Mouse (Mus musculus) layer of hippocampus, adult 11-12 months (tissue): Measurements from ENCODE around the gene Gucy2e.

ENCODE experiments used
- DNase-seq: peaks from one replicate; pipeline ENCODE4 v3.0.0; 2022; ENCODE audit warnings: low spot score

Gene Gucy2e

GRCm38 (mm10) chr11:69236926-69237260 lies at the start of gene Gucy2e:
Gucy2e (minus strand) TSS chr11:69237036.
- DNase-seq: no peak

- no peak for DNase-seq
Observed at GRCm38 (mm10) chr11:69277267-69277666, 40.4 kb upstream of the Gucy2e start.

- no peak for DNase-seq
Observed at GRCm38 (mm10) chr11:69276081-69276480, 39.2 kb upstream of the Gucy2e start.

DNA sequence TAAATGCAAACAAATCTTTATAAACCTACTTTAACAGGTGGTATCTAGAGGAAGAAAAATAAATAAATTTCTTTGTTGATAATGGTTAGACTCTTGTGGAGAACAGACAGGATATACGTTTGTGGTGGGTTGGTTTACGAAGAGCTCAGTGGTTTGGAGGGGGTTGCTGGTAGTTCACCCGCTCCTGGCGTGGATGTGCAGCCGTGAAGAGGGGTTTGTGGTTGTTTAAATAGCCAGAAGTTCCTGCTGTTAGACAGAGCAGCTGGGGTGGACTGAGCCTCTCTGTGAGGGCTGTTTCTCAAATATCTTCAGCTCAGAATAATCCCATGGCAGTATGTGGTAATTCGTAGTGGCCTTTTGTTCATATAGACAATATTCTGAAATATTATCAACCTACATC lies 38.8 kb upstream of the Gucy2e start:
- no peak for DNase-seq

- peak; percentile 81 for DNase-seq
Observed at GRCm38 (mm10) chr11:69272122-69272740, 35.4 kb upstream of the Gucy2e start.

DNA sequence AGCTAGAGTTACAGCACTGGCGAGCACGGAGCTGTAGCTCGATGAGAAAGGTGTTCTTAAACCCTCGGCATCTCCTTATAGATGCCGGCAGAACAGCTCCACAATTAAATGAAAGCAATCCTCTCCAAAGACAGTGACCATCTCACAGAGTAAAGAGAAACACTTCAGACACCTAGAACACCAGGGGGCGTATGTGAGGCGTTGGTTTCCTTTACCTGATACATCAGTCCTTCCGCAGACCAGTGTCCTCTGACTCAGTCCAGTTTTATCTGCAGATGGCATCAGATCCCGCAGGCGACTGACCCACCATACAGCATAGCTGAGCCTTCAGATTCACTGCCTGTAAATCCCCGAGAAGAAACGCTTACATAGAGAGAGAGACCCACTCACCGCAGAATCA lies 32.7 kb upstream of the Gucy2e start:
- peak; percentile 75 for DNase-seq

DNA sequence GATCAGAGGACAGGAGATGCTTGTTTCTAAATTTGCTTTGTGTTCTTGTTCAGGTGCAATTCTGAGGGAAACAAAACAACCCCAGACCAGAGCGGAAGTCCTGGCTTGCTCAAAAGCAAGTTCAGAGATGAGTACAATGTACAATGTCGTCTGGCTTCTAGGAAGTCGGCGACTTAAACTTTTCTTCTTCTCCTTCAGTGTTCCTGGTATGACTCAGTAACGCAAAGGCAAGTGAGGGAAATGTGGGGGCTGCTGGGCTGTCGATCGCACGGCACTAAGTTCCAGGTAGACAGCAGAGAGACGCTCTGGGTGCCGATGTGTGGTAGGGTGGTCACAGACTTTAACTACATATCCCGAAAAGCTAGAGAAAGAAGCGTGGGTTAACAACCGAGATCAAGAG lies 31.3 kb upstream of the Gucy2e start:
- DNase-seq: no peak

DNA sequence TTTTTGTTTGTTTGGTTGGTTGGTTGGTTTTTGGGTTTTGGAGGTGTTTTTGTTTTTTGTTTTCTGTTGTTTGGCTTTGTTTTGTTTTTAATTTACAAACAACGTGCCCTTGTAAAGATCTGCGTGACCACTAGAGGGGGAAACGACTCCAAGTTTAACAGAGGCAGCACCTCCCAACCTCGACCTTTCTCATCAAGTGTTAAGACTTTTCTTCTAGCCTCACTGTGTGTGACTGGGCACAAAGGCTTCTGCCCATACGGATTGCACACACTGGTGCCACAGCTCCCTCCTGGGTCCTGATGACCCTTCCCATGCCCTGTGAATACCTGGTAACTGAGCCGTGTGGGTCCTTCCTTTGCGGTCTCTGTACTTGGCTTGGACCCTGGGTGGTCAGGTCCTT lies 30.5 kb upstream of the Gucy2e start:
- no peak for DNase-seq

DNA sequence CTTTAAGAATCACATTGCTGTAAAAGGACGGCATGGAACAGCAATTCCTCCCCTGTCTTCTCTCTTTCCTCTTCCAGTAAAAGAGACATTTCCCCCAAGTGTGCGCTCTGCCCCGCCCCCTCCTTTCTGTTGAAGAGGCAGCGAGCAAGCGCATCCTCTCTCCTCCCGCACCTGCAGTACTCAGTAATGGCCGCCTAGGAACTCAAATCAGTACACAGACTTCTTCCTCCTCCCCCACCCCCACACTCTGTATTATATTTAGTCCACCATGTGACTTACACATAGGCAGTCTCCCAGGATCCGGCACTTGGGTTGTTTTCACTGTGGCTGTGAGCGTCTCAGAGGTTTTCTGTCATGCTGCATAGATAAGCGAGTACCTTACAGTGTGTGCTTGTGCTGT lies 29.4 kb upstream of the Gucy2e start:
- DNase-seq: peak; percentile 77

DNA sequence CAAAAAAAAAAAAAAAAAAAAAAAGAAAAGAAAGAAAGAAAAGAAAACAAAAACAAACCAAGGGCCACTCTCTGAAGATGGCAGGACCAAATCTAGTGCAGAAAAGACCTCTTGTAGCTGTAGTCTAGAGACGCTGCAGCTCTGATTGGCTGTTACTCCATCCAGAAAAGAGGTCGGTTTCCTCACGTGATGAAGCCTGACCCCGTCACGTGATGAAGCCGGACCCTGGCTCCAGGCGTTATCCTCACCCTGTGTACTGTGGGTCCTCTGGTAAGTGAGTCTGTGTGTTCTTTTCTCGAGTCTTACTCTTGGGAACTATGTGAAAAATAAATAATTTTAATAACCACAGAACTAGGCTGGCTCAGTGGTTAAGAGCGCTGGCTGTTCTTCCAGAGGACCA lies 28.6 kb upstream of the Gucy2e start:
- no peak for DNase-seq

DNA sequence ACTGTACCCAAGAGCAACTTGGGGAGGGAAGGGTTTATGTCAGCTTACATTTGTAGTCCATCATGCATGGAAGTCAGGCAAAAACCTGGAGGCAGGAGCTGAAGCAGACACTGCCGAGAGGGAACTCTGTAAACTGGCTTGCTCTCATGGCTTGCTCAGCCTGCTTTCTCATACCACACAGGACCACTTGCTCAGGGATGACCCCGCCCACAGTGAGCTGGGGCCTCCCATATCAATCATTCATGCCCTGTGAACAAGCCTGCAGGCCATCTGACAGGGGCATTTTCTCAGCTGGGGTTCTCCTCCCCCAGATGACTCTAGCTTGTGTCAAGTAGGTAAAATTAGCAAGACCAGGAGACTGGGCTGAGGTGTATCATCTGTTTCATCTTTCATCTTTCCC lies 27.4 kb upstream of the Gucy2e start:
- no peak for DNase-seq

GRCm38 (mm10) chr11:69260111-69260510 lies 23.3 kb upstream of the Gucy2e start:
- no peak for DNase-seq

DNA sequence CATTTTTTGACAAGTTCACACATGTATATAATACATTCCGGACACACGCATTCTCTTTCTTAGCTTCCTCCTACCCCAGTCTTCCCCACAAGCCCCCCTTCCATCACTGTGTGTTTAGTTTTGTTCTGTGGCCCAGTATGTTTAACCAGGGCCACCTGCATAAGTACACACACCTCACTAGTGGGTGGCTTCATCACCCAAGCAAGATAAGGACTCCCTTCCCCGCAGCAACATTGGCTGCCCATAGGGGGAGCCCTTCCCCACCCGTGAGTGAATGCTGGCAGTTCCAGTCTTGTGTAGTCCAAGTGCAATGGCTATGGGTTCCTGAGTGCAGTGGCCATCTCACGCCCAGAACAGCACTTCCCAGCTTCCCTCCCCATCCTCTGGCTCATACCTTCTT lies 21.5 kb upstream of the Gucy2e start:
- DNase-seq: no peak

DNA sequence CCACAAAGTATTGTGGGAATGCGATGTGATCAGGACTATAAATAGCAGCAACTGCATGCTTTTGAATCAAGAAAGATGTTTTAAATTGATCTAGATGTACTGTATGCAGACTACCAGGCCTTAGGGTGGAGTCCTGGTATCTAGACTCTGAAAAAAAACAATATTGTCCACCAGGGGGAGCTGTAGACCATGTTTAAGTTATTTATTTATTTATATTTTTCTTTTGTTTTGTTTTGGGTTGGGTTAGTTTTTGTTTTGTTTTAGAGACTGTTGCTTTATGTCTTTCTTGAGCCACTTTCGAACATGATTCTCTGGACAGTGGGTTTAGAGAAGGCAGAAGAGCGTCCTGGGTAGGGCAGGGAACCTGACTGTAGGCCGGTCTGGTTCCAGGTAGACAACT lies 21.0 kb upstream of the Gucy2e start:
- peak; percentile 61 for DNase-seq

- no peak for DNase-seq
Observed at GRCm38 (mm10) chr11:69257072-69257471, 20.2 kb upstream of the Gucy2e start.

GRCm38 (mm10) chr11:69254808-69255207 lies 18.0 kb upstream of the Gucy2e start:
- DNase-seq: no peak

DNA sequence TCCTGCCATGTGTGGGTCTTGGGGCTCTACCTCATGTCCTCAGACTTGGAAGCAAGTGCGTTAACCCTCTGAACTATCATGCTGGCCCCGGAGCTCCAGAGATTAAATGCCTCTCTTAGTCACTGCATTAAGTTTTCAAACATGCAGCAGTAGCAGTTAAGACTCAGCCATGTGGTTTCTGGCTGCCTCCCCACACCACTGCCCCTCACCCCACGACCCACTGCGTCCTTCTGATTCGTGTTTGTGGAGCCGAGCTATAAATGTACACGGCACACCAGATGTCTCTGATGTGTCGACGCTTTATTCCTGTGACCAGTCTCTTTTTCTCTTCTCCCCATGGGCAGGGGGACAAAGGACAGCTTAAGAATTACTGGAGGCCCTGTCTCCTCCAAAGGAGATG lies 16.3 kb upstream of the Gucy2e start:
- no peak for DNase-seq

DNA sequence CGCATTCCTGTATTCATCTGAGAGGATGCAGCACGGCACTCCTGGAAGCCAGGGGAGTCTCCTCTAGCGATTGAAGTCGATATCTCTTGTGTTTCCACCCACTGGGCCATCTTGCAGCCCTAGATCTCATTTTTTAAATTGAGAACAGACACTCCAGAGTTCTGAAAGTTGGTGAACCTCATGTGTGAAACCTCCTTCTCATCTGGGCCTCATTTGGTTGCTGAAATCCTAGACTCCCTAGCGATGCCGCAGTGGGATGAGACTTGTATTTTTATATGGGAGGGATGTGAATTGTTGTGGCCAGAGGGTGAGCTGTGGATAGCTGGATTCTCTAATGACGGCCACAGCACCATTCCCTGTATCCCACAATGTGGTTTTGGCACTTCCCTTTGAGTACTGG lies 15.1 kb upstream of the Gucy2e start:
- no peak for DNase-seq

DNA sequence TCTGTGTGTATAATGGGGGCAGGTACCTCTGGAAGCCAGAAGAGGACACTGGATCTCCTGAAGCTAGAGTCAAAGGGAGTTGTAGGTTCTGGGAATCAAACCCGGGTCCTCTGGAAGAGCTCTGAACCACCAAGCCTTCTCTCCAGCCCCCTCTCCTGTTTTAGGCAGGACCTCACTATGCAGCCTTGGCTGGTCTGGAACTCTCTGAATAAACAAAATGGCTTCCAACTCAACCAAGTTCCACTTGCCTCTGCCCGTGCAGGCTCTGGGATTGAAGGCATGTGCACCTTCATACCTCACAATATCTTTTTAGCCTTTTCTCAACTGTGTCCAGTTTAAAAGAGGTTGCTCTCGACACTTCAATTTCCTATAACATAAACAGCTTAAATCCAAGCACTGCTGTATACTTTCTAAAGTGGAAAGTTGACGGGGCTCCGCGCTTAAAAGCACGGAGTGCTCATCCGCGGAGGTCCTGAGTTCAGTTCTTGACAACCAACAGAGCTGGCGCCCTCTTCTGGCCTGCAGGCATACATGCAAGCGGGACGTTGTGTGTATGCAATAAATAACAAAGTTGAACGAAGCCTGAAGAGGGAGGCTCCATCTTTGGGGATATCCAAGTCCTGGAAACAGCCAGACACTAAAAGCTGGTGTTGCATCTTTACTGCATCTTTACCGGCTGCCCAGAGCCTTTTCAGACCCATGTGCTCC lies 14.5 kb upstream of the Gucy2e start:
- no peak for DNase-seq

- no peak for DNase-seq
Observed at GRCm38 (mm10) chr11:69250106-69250505, 13.3 kb upstream of the Gucy2e start.

DNA sequence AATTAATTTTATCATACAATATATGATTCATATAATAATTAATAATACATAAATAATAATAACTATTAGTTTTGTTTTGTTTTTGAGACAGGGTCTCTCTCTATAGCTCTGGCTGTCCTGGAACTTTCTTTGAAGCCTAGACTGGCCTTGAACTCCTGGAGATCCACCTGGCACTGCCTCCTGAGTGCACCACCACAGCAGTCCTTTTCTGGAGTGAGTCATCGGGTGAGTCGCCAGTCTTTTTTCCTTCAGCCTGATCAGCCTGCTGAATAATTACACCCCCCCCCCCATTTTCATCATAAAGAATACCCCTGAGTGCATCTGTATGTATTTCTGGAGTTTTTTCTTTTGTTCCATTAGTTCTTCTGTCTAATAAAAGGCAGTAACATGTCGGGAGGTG lies 12.3 kb upstream of the Gucy2e start:
- DNase-seq: no peak

- DNase-seq: no peak
Observed at GRCm38 (mm10) chr11:69245643-69246042, 8.8 kb upstream of the Gucy2e start.

- peak; percentile 51 for DNase-seq
Observed at GRCm38 (mm10) chr11:69244911-69245310, 8.1 kb upstream of the Gucy2e start.
